Mouse (Mus musculus) CH12.LX (cell line): ENCODE measurements around the gene Sim2. TPM values are rescaled to one million over a fixed set of nuclear protein-coding genes. Genes with fewer than 3 reads are reported as not detected.

ENCODE experiments used
- DNase-seq: peaks from one replicate; pipeline ENCODE4 v3.0.0-alpha.2; 2013; ENCODE audit errors: extremely low read depth
- H3K27ac ChIP-seq: 2 replicates; pipeline ENCODE4 v1.5.1; 2012; ENCODE audit warnings: low read depth, mild to moderate bottlenecking, control low read depth, moderate library complexity; ENCODE audit not compliant: insufficient read depth
- H3K27me3 ChIP-seq: replicated peaks from 2 replicates; pipeline ENCODE3; 2012; ENCODE audit warnings: inconsistent platforms
- H3K36me3 ChIP-seq, 2 experiments: replicated peaks in 1 of 2; 2 replicates each; pipeline versions ENCODE3 to v1.6.1; 2012; ENCODE audit warnings: inconsistent platforms in 1 of 2, low read length in 1 of 2, mild to moderate bottlenecking in 1 of 2, mixed read lengths in 1 of 2, moderate library complexity in 1 of 2; ENCODE audit not compliant: control insufficient read depth in 1 of 2, insufficient read depth in 1 of 2
- H3K4me1 ChIP-seq, 2 experiments: 2 replicates each; pipeline ENCODE4 v1.6.1; 2012; ENCODE audit warnings: inconsistent platforms in 1 of 2, moderate library complexity in 1 of 2; ENCODE audit not compliant: insufficient read depth in 2 of 2, control insufficient read depth in 1 of 2
- H3K4me2 ChIP-seq: 2 replicates; pipeline ENCODE4 v1.6.1; 2012; ENCODE audit warnings: low read depth, mild to moderate bottlenecking, control low read depth; ENCODE audit not compliant: poor library complexity, insufficient read depth, severe bottlenecking
- H3K4me3 ChIP-seq, 3 experiments: fragments of 150-350 bp in 1 of 3; sonication (generic) in 1 of 3; replicated peaks in 1 of 3; 2 replicates each; pipeline versions ENCODE3 to v1.5.1; 2011 to 2012; ENCODE audit warnings: low read depth in 2 of 3, low read length in 2 of 3, mild to moderate bottlenecking in 2 of 3, moderate library complexity in 2 of 3, control low read depth in 1 of 3, improper control_type of control experiment in 1 of 3, inconsistent platforms in 1 of 3, mixed read lengths in 1 of 3; ENCODE audit not compliant: poor library complexity in 1 of 3
- H3K79me2 ChIP-seq: replicated peaks from 2 replicates; pipeline ENCODE4 v1.6.1; 2012; ENCODE audit warnings: mild to moderate bottlenecking, moderate library complexity; ENCODE audit not compliant: control insufficient read depth, poor library complexity, insufficient read depth, severe bottlenecking; ENCODE audit errors: extremely low read depth
- H3K9ac ChIP-seq: 2 replicates; pipeline ENCODE4 v1.6.1; 2012; ENCODE audit warnings: low read depth, mild to moderate bottlenecking, control low read depth, moderate library complexity; ENCODE audit not compliant: insufficient read depth
- H3K9me3 ChIP-seq: replicated peaks from 2 replicates; pipeline ENCODE3; 2012; ENCODE audit warnings: low read length, inconsistent platforms, mixed read lengths
- CHD2 ChIP-seq: IDR thresholded peaks from 2 replicates; pipeline ENCODE4 v1.6.1; 2011; ENCODE audit warnings: low read length, improper control_type of control experiment
- CTCF ChIP-seq, 2 experiments: IDR thresholded peaks in 1 of 2; conservative IDR thresholded peaks in 1 of 2; 2 replicates each; pipeline ENCODE4 v1.5.1; 2011 to 2012; ENCODE audit warnings: low read depth in 2 of 2, low read length in 2 of 2, improper control_type of control experiment in 1 of 2, inconsistent platforms in 1 of 2, mild to moderate bottlenecking in 1 of 2, moderate library complexity in 1 of 2
- E2F4 ChIP-seq: IDR thresholded peaks from 2 replicates; pipeline ENCODE4 v1.6.1; 2011; ENCODE audit warnings: low read depth, low read length, improper control_type of control experiment; ENCODE audit not compliant: insufficient replicate concordance
- ETS1 ChIP-seq: conservative IDR thresholded peaks from 2 replicates; pipeline ENCODE4 v1.6.1; 2012; ENCODE audit warnings: low read depth, mild to moderate bottlenecking, inconsistent platforms, low read length, improper control_type of control experiment, moderate library complexity
- IRF4 ChIP-seq: IDR thresholded peaks from 2 replicates; pipeline ENCODE4 v1.6.1; 2014; ENCODE audit warnings: low read depth, mild to moderate bottlenecking, inconsistent platforms, low read length, improper control_type of control experiment
- JUN ChIP-seq: IDR thresholded peaks from 2 replicates; pipeline ENCODE4 v1.6.1; 2011; ENCODE audit warnings: low read depth, mild to moderate bottlenecking, low read length, improper control_type of control experiment, moderate library complexity; ENCODE audit not compliant: insufficient read depth
- KAT2A ChIP-seq: IDR thresholded peaks from 2 replicates; pipeline ENCODE4 v1.6.1; 2012; ENCODE audit warnings: low read length, improper control_type of control experiment, inconsistent platforms; ENCODE audit not compliant: insufficient replicate concordance
- MAX ChIP-seq: IDR thresholded peaks from 2 replicates; pipeline ENCODE4 v1.6.1; 2011; ENCODE audit warnings: low read length, improper control_type of control experiment
- MEF2A ChIP-seq: IDR thresholded peaks from 2 replicates; pipeline ENCODE4 v1.6.1; 2014; ENCODE audit warnings: low read depth, mild to moderate bottlenecking, inconsistent platforms, low read length, improper control_type of control experiment, borderline replicate concordance
- MYC ChIP-seq: IDR thresholded peaks from 2 replicates; pipeline ENCODE4 v1.6.1; 2011; ENCODE audit warnings: low read depth, mild to moderate bottlenecking, improper control_type of control experiment, low read length
- POLR2A ChIP-seq: IDR thresholded peaks from 2 replicates; pipeline ENCODE4 v1.6.1; 2011; ENCODE audit warnings: low read depth, mild to moderate bottlenecking, improper control_type of control experiment, low read length
- POLR2AphosphoS2 ChIP-seq: IDR thresholded peaks from 2 replicates; pipeline ENCODE4 v1.6.1; 2011; ENCODE audit warnings: low read depth, low read length, improper control_type of control experiment
- RCOR1 ChIP-seq: conservative IDR thresholded peaks from 2 replicates; pipeline ENCODE4 v1.6.1; 2012; ENCODE audit warnings: low read depth, mild to moderate bottlenecking, inconsistent platforms, low read length, improper control_type of control experiment
- SIN3A ChIP-seq: IDR thresholded peaks from 2 replicates; pipeline ENCODE4 v1.6.1; 2012; ENCODE audit warnings: low read length, improper control_type of control experiment, inconsistent platforms
- TCF12 ChIP-seq: IDR thresholded peaks from 2 replicates; pipeline ENCODE4 v1.6.1; 2014; ENCODE audit warnings: low read depth, mild to moderate bottlenecking, inconsistent platforms, low read length, improper control_type of control experiment
- ZC3H11A ChIP-seq: IDR thresholded peaks from 2 replicates; pipeline ENCODE4 v1.6.1; 2012; ENCODE audit warnings: low read depth, mild to moderate bottlenecking, inconsistent platforms, low read length, improper control_type of control experiment
- ZKSCAN1 ChIP-seq: IDR thresholded peaks from 2 replicates; pipeline ENCODE4 v1.6.1; 2012; ENCODE audit warnings: low read depth, inconsistent platforms, low read length, improper control_type of control experiment, borderline replicate concordance
- ZMIZ1 ChIP-seq: IDR thresholded peaks from 2 replicates; pipeline ENCODE4 v1.6.1; 2012; ENCODE audit warnings: low read depth, mild to moderate bottlenecking, inconsistent platforms, low read length, improper control_type of control experiment
- dilution Hi-C: fragments of 300-500 bp; cut with MboI; formaldehyde crosslinking; loops from 2 replicates; pipeline ENCODE4 v1.14.3; 2020; ENCODE audit warnings: low sequenced_read_pairs; ENCODE audit not compliant: extremely low pct_unique_long_range_greater_than_20kb, extremely low pct_ligation_motif_present
- in situ Hi-C: fragments of 300-500 bp; cut with MboI; formaldehyde crosslinking; loops from 3 replicates; pipeline ENCODE4 v1.14.3; 2019; ENCODE audit warnings: low sequenced_read_pairs, low pct_ligation_motif_present, low pct_unique_long_range_greater_than_20kb, mixed read lengths
- polyA plus RNA-seq: library from polyadenylated mRNA; unstranded; fragments of >175 nt; gene quantifications from 2 replicates; pipeline ENCODE4 v1.2.1, GENCODE M21; 2012; ENCODE audit warnings: low read depth; ENCODE audit not compliant: insufficient read length
- total RNA-seq, 2 experiments: library from RNA; depleted of rRNA; stranded (reverse); fragments of 300-350 nt in 1 of 2; fragments of >200 nt in 1 of 2; gene quantifications; 2 replicates each; pipeline ENCODE4 v1.2.3; 2012 to 2014

Sim2 gene
- total and polyA plus RNA-seq, 3 experiments: not detected

- DNase-seq: no peak
- no peak overlapping the region for H3K9ac ChIP-seq
- H3K4me2 ChIP-seq: no peak overlapping the region
- H3K79me2 ChIP-seq: no peaks in the 10 kb centered on the region
- in situ Hi-C loops (no loop called here), dilution Hi-C loops (no loop called here)
- peaks cover 2% of the 10 kb centered on the region for H3K9me3 ChIP-seq
- no peaks in the 10 kb centered on the region for H3K36me3 ChIP-seq
- H3K27me3 ChIP-seq: no peaks in the 10 kb centered on the region
- H3K4me1 ChIP-seq: peaks cover 3 to 10% of the 10 kb centered on the region in 2 experiments; a peak in 3 of 4 replicates
- no peak for TF ChIP-seq ZC3H11A
- no peak for TF ChIP-seq ZMIZ1
- TF ChIP-seq CTCF (conservative IDR thresholded peaks at IDR 0.05 in 1 of 2, IDR thresholded peaks at IDR 0.05 in 1 of 2; ENCODE audit: low read depth in 2 of 2, low read length in 2 of 2): no peak
- TF ChIP-seq KAT2A: no peak
- TF ChIP-seq IRF4: no peak
- TF ChIP-seq JUN: no peak
- TF ChIP-seq MAX: no peak
- TF ChIP-seq MEF2A: no peak
- TF ChIP-seq POLR2AphosphoS2: no peak
- TF ChIP-seq RCOR1: no peak
- no peak for TF ChIP-seq ETS1
- no peak for TF ChIP-seq SIN3A
- TF ChIP-seq CHD2: no peak
- TF ChIP-seq POLR2A: no peak
- TF ChIP-seq E2F4: no peak
- no peak for TF ChIP-seq MYC
- TF ChIP-seq, all 38 proteins: peak for 0
- Histone ChIP-seq H3K4me3 (no peak overlapping the region), H3K27ac (no peak overlapping the region)
These were observed 29.6 kb upstream of the Sim2 start for GRCm38 (mm10) chr16:94055176-94055575.

- Histone ChIP-seq H3K9ac (no peak overlapping the region), H3K36me3 (no peaks in the 10 kb centered on the region), H3K79me2 (no peaks in the 10 kb centered on the region), H3K4me3 (no peak overlapping the region), H3K4me1 (peaks cover 3 to 14% of the 10 kb centered on the region in 2 experiments; a peak in 3 of 4 replicates), H3K27me3 (no peaks in the 10 kb centered on the region), H3K9me3 (peaks cover 3% of the 10 kb centered on the region), H3K4me2 (no peak overlapping the region), H3K27ac (no peak overlapping the region)
- DNase-seq: no peak
- dilution Hi-C loops: no loop called here
- no peak for TF ChIP-seq CHD2
- no peak for TF ChIP-seq CTCF (conservative IDR thresholded peaks at IDR 0.05 in 1 of 2, IDR thresholded peaks at IDR 0.05 in 1 of 2; ENCODE audit: low read depth in 2 of 2, low read length in 2 of 2)
- no peak for TF ChIP-seq POLR2AphosphoS2
- TF ChIP-seq TCF12: no peak
- no peak for TF ChIP-seq JUN
- TF ChIP-seq ZKSCAN1: no peak
- TF ChIP-seq POLR2A: no peak
- no peak for TF ChIP-seq MYC
- in situ Hi-C loops: no loop called here
These were observed 29.2 kb upstream of the Sim2 start for GRCm38 (mm10) chr16:94055576-94055975.
